Mouse (Mus musculus): ENCODE measurements around the gene Itih1. TPM values are rescaled to one million over a fixed set of nuclear protein-coding genes. Genes with fewer than 3 reads are reported as not detected.

Gene Itih1
- not detected for total RNA-seq (2021)
- long read RNA-seq, experiment 1, result 0 reads
- long read RNA-seq, experiment 2, result 0 reads

- DNase-seq (ENCODE audit: low spot score in 2 of 2), result no peak
Measured at GRCm38 (mm10) chr14:30943038-30943437, at the start of gene Itih1. TSS of gene Itih1 (minus strand) at chr14:30943289.

- no peak for DNase-seq (ENCODE audit: low spot score in 2 of 2)
Measured at GRCm38 (mm10) chr14:30976222-30976621, 33.1 kb upstream of the Itih1 start.

GRCm38 (mm10) chr14:30974204-30974603 lies 31.1 kb upstream of the Itih1 start:
- DNase-seq (ENCODE audit: low spot score in 2 of 2), result no peak

GRCm38 (mm10) chr14:30960366-30960765 lies 17.3 kb upstream of the Itih1 start:
- DNase-seq (ENCODE audit: low spot score in 2 of 2), result no peak

- DNase-seq (ENCODE audit: low spot score in 2 of 2), result no peak
Measured at GRCm38 (mm10) chr14:30959031-30959430, 15.9 kb upstream of the Itih1 start.

GRCm38 (mm10) chr14:30958517-30958916 lies 15.4 kb upstream of the Itih1 start:
- no peak for DNase-seq (ENCODE audit: low spot score in 2 of 2)

GRCm38 (mm10) chr14:30951154-30951825 lies 8.2 kb upstream of the Itih1 start, which contains the start of gene Nek4:
TSS of gene Nek4 (plus strand) at chr14:30951377.
- peak; percentile 91 to 92 for DNase-seq (ENCODE audit: low spot score in 2 of 2)

- no peak for DNase-seq (ENCODE audit: low spot score in 2 of 2)
Measured at GRCm38 (mm10) chr14:30949986-30950385, 6.9 kb upstream of the Itih1 start.

- DNase-seq (ENCODE audit: low spot score in 2 of 2), result no peak
Measured at GRCm38 (mm10) chr14:30944745-30945144, 1.7 kb upstream of the Itih1 start.

GRCm38 (mm10) chr14:30943860-30944674 lies 978 bp upstream of the Itih1 start:
- peak; percentile 52 to 65 for DNase-seq (ENCODE audit: low spot score in 2 of 2)

- no peak for DNase-seq (ENCODE audit: low spot score in 2 of 2)
Measured at GRCm38 (mm10) chr14:30942254-30942653, 835 bp downstream of the Itih1 start.

GRCm38 (mm10) chr14:30933351-30933750 lies 9.7 kb downstream of the Itih1 start:
- DNase-seq (ENCODE audit: low spot score in 2 of 2), result peak in 1 of 2 experiments; percentile 23

- DNase-seq (ENCODE audit: low spot score in 2 of 2), result peak in 1 of 2 experiments; percentile 27
Measured at GRCm38 (mm10) chr14:30930386-30930785, 12.7 kb downstream of the Itih1 start.

GRCm38 (mm10) chr14:30925492-30925891 lies 17.6 kb downstream of the Itih1 start:
- no peak for DNase-seq (ENCODE audit: low spot score in 2 of 2)

GRCm38 (mm10) chr14:30923375-30924105 lies 19.5 kb downstream of the Itih1 start, which contains the start of gene Itih3:
TSS of gene Itih3 (minus strand) at chr14:30923760.
- no peak for DNase-seq (ENCODE audit: low spot score in 2 of 2)

- DNase-seq (ENCODE audit: low spot score in 2 of 2), result no peak
Measured at GRCm38 (mm10) chr14:30922053-30922670, 20.9 kb downstream of the Itih1 start.

GRCm38 (mm10) chr14:30916516-30916915 lies 26.6 kb downstream of the Itih1 start:
- no peak for DNase-seq (ENCODE audit: low spot score in 2 of 2)

- DNase-seq (ENCODE audit: low spot score in 2 of 2), result no peak
Measured at GRCm38 (mm10) chr14:30913404-30913803, 29.7 kb downstream of the Itih1 start.

- no peak for DNase-seq (ENCODE audit: low spot score in 2 of 2)
Measured at GRCm38 (mm10) chr14:30912641-30913040, 30.4 kb downstream of the Itih1 start.

- DNase-seq (ENCODE audit: low spot score in 2 of 2), result no peak
Measured at GRCm38 (mm10) chr14:30911141-30911540, 31.9 kb downstream of the Itih1 start.

- no peak for DNase-seq (ENCODE audit: low spot score in 2 of 2)
Measured at GRCm38 (mm10) chr14:30907814-30908265, 35.2 kb downstream of the Itih1 start.
